Mouse (Mus musculus) intestine, embryonic 15.5 days (tissue): Measurements from ENCODE around the gene Dnaic1. TPM values are rescaled to one million over a fixed set of nuclear protein-coding genes. Genes with fewer than 3 reads are reported as not detected.

Experiments used
- ATAC-seq: fragments of 200-750 bp; cut with Nextera tagmentation; 2 replicates; pipeline ENCODE4 v1.8.0; 2017; ENCODE audit warnings: moderate TSS enrichment, moderate library complexity
- H3K27ac ChIP-seq: fragments of 300-500 bp; sonication (generic); 2 replicates; pipeline ENCODE4 v1.5.1; 2015; ENCODE audit warnings: mild to moderate bottlenecking, inconsistent platforms
- H3K27me3 ChIP-seq: fragments of 300-500 bp; sonication (generic); replicated peaks from 2 replicates; pipeline ENCODE4 v1.6.1; 2015; ENCODE audit warnings: inconsistent platforms
- H3K36me3 ChIP-seq: fragments of 300-500 bp; sonication (generic); 2 replicates; pipeline ENCODE4 v1.6.1; 2015; ENCODE audit warnings: inconsistent platforms
- H3K4me1 ChIP-seq: fragments of 300-500 bp; sonication (generic); replicated peaks from 2 replicates; pipeline ENCODE4 v1.6.1; 2015; ENCODE audit warnings: inconsistent platforms
- H3K4me2 ChIP-seq: fragments of 300-500 bp; sonication (generic); replicated peaks from 2 replicates; pipeline ENCODE4 v1.6.1; 2015; ENCODE audit warnings: mild to moderate bottlenecking, inconsistent platforms
- H3K4me3 ChIP-seq: fragments of 300-500 bp; sonication (generic); replicated peaks from 2 replicates; pipeline ENCODE4 v1.5.1; 2015; ENCODE audit warnings: inconsistent platforms
- H3K9ac ChIP-seq: fragments of 300-500 bp; sonication (generic); 2 replicates; pipeline ENCODE4 v1.6.1; 2015; ENCODE audit warnings: inconsistent platforms
- H3K9me3 ChIP-seq: fragments of 300-500 bp; sonication (generic); 2 replicates; pipeline ENCODE4 v1.6.1; 2016; ENCODE audit warnings: inconsistent platforms
- WGBS: fragments of 180-500 bp; shearing (Covaris S2); methylation state at CpG from one replicate; pipeline ENCODE4 v1.1.7; 2015; 5-methylcytosine and 5-hydroxymethylcytosine counted together
- polyA plus RNA-seq: library from polyadenylated mRNA; unstranded; fragments of >200 nt; fragmentation: Nextera tagmentation; extraction: Ambion mirVana; gene quantifications from 2 replicates; pipeline ENCODE4 v1.2.1, GENCODE M21; 2015

Gene Dnaic1
- polyA plus RNA-seq = 5.6 and 5.8 TPM in 2 replicates

DNA sequence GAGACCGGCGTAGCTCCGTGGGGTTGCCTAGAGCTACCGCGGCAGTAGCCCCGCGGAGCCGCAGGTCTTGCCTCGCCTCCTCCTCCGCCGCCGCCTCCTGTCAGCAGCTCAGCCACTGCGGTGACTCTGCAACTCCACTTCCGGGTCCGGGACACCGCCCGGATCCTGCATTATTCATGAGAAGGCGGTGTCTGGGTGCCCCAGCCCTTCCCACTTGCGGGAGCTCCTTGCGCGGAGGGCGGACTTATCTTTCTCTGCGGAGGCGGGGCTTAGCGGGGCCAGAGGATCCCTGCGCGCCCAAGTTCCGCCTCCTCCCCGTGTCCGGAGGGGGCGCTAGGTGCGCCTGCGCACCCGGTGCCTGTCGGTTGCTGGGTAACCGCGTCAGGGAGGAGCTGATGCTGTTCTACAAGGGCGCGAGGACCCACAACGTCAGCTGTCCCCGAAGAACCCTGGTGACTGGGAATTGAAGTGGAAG is at the start of gene Dnaic1, which contains the start of gene Fam219a:
Gene Dnaic1 (plus strand): TSS at position 365 of the 475 bp plus-strand sequence.
Gene Fam219a (minus strand): TSS at position 128 of the 475 bp plus-strand sequence.
- peaks cover 11% of the 10 kb centered on the region for H3K27me3 ChIP-seq
- peak within 1 kb of the TSS; percentile 56 for H3K27ac ChIP-seq
- H3K4me1 ChIP-seq = peaks cover 13% of the 10 kb centered on the region
- no peaks in the 10 kb centered on the region for H3K9me3 ChIP-seq
- WGBS = under 1% methylated on average over 41 of the region's 41 CpGs
- H3K36me3 ChIP-seq = no peaks in the 10 kb centered on the region
- peak within 1 kb of the TSS; percentile 71 for H3K9ac ChIP-seq
- peak within 1 kb of the TSS; percentile 96 for H3K4me2 ChIP-seq
- H3K4me3 ChIP-seq = peak within 1 kb of the TSS; percentile 80
- ATAC-seq = peak; percentile 99

DNA sequence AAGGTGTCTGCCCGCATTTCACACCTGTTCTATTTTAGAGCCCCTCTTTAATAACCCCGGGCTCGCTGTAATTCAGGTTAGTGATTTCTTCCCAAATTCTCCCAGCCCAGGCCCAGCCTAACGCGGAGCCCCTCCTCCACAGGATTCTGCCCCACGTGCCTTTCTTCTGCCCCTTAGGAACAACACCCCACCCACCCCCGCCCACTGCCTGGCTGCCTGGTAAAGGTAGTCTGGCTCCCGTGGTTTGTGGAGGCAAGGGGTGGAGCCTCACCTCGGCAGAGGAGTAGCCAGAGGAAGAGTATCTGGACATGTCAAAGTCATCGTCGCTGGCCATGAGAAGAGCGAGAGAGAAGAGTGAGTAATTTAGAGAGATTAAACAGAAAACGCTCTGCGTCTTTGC is 48.9 kb upstream of the Dnaic1 start:
- H3K4me1 ChIP-seq = peaks cover 6% of the 10 kb centered on the region; the same call in 1 of the 2 replicates
- H3K27me3 ChIP-seq = no peaks in the 10 kb centered on the region
- H3K9ac ChIP-seq = no peak overlapping the region
- WGBS = 28% methylated on average over 14 of the region's 14 CpGs
- no peaks in the 10 kb centered on the region for H3K36me3 ChIP-seq
- no peak overlapping the region for H3K4me2 ChIP-seq
- H3K9me3 ChIP-seq = no peaks in the 10 kb centered on the region
- ATAC-seq = no peak
- H3K27ac ChIP-seq = no peak overlapping the region
- H3K4me3 ChIP-seq = no peak overlapping the region

DNA sequence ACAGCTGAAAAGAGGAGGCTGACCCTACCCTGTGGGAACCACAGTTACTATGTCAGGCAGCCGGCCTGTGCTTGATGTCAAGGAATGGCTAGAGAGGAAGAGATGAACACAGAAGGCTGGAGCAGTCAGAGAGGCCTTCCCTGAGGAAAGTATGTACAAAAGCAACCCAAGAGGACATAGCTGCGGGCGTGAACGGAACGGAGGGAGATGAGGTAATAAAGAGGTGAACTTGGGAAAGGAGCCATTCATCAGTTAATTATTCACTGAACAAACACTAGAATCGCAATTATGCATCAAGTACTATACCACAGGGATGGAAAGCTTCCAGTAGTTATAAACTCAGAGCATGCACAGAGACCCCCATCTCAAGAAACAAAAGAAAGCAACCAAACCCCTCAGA is 47.4 kb upstream of the Dnaic1 start:
- ATAC-seq = peak; percentile 16; the same call in 1 of the 2 replicates
- 61% methylated on average over 6 of the region's 6 CpGs for WGBS
- Histone ChIP-seq H3K9me3 (no peaks in the 10 kb centered on the region), H3K4me3 (no peak overlapping the region), H3K4me2 (no peak overlapping the region), H3K27ac (no peak overlapping the region), H3K36me3 (no peaks in the 10 kb centered on the region), H3K27me3 (no peaks in the 10 kb centered on the region), H3K4me1 (peaks cover 6% of the 10 kb centered on the region; the same call in 1 of the 2 replicates), H3K9ac (no peak overlapping the region)

DNA sequence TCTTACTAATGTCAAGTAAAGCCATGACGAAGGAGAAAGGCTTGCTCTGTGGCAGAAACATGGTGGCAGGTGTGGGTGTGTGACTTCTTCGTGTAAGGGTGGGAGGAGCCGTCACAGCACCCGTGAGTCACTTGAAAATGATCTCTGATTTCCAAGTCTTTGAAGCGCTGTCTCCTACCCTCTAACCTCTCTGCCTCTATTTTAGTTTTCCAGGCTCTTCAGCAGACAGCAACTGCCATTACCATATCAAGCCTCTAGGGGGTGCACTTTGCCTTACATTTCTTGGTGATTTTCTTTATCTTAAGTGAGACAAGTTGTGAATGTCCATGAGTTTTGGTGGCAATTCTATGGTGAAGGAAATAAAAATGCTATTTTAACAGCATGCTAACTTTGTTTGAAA is 46.8 kb upstream of the Dnaic1 start:
- Histone ChIP-seq H3K9me3 (no peaks in the 10 kb centered on the region), H3K36me3 (no peaks in the 10 kb centered on the region)
- 52% methylated on average over 5 of the region's 5 CpGs for WGBS

DNA sequence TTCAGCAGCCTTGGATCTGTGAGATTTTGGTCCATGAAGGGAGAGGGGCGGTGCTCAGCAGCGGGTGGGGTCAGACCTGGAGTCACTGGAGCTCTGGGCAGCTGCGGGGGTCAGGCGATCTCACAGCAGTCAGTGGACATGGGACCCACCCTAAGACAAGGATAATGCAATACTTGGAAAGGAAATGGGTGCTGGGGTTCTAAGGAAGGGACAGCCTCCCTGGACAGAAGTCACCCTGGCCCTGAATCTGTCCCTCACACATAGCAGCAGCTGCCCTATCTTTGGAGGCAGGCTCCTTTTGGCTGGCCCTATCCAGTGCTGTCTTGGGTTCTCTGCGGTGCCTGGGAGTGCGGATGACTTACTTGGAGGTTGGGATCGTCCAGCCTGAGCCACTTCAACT is 45.7 kb upstream of the Dnaic1 start:
- no peak overlapping the region for H3K4me3 ChIP-seq
- H3K9ac ChIP-seq = no peak overlapping the region
- no peak overlapping the region for H3K4me2 ChIP-seq
- 84% methylated on average over 7 of the region's 7 CpGs for whole genome bisulfite sequencing
- no peaks in the 10 kb centered on the region for H3K36me3 ChIP-seq
- H3K9me3 ChIP-seq = no peaks in the 10 kb centered on the region
- H3K4me1 ChIP-seq = peaks cover 6% of the 10 kb centered on the region; the same call in 1 of the 2 replicates
- no peak overlapping the region for H3K27ac ChIP-seq
- no peak for ATAC-seq
- H3K27me3 ChIP-seq = no peaks in the 10 kb centered on the region

More for the DNA sequence above, 46.8 kb upstream of the Dnaic1 start:
- Histone ChIP-seq H3K4me3 (no peak overlapping the region), H3K9ac (no peak overlapping the region), H3K27me3 (no peaks in the 10 kb centered on the region), H3K27ac (no peak overlapping the region), H3K4me2 (no peak overlapping the region), H3K4me1 (peaks cover 6% of the 10 kb centered on the region; the same call in 1 of the 2 replicates)
- no peak for ATAC-seq

DNA sequence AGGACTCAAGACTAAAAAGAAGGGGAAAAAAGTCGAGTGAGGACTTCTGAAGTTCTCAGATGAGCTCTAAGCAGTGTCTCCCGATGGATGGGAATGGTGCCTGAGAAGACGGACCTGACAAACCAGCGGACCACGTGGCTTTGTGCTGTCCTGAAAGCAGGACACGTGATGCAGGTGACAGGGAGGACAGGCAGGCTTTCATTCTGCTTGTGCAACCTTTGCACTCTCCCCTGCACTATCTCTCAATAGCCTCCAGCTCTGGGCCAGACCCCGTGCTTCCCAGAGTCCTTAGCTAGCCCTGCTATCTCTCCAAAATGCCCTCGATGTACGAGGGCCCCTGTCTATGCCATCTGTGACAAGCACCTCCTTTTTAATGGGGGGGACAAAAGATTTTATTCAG is 44.7 kb upstream of the Dnaic1 start:
- H3K9me3 ChIP-seq = no peaks in the 10 kb centered on the region
- no peaks in the 10 kb centered on the region for H3K36me3 ChIP-seq
- H3K4me3 ChIP-seq = no peak overlapping the region
- 54% methylated on average over 9 of the region's 9 CpGs for WGBS
- no peak overlapping the region for H3K27ac ChIP-seq
- H3K27me3 ChIP-seq = no peaks in the 10 kb centered on the region
- peak; percentile 72 for ATAC-seq
- no peak overlapping the region for H3K9ac ChIP-seq
- H3K4me2 ChIP-seq = no peak overlapping the region
- peaks cover 3% of the 10 kb centered on the region; the same call in 1 of the 2 replicates for H3K4me1 ChIP-seq

DNA sequence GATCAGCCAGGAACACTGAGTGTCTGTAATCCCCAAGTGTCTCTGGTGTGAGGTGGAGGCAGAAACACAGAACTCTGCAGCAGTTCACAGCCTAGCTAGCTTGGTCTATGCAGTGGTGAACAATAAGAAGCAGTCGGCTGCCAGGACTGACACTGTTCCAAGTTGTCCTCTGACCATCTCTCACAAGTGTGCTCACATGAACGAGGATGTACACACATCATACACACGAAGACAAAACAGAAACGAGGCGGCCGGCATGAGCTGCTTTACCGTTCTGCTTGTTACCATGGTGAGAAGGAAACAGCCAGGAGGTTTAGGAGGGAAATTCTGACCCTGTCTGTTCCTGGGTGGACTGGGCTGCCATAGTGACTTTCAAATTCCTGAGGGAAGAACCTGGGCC is 43.0 kb upstream of the Dnaic1 start:
- ATAC-seq = no peak
- Histone ChIP-seq H3K4me3 (no peak overlapping the region), H3K27ac (no peak overlapping the region), H3K36me3 (no peaks in the 10 kb centered on the region), H3K9ac (no peak overlapping the region; the same call in 1 of the 2 replicates), H3K4me2 (no peak overlapping the region), H3K9me3 (no peaks in the 10 kb centered on the region), H3K4me1 (no peaks in the 10 kb centered on the region), H3K27me3 (no peaks in the 10 kb centered on the region)
- 62% methylated on average over 7 of the region's 7 CpGs for WGBS

DNA sequence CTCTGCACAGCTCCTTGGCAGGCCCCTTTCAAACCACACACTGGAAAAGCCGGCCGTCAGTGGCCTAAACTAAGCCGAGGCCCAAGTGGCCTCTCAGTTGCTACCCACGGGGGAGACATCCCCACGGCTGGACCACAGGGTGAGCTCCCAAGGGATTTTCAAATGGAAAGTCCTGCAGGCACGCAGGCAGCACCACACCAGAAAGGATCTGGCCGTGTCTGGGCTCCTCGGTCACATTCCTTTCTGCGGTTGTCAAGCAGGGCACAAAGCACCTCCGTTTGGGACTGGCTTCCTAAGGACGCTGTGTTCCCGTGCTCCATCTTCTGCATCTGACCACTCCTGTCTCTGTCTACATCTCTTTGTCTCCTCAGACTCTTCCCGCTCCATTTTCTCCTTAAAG is 42.5 kb upstream of the Dnaic1 start:
- no peaks in the 10 kb centered on the region for H3K4me1 ChIP-seq
- ATAC-seq = no peak
- no peak overlapping the region; the same call in 1 of the 2 replicates for H3K9ac ChIP-seq
- no peaks in the 10 kb centered on the region for H3K36me3 ChIP-seq
- WGBS = 51% methylated on average over 13 of the region's 13 CpGs
- H3K27ac ChIP-seq = no peak overlapping the region
- H3K27me3 ChIP-seq = no peaks in the 10 kb centered on the region
- no peak overlapping the region for H3K4me3 ChIP-seq
- no peak overlapping the region for H3K4me2 ChIP-seq
- H3K9me3 ChIP-seq = no peaks in the 10 kb centered on the region

DNA sequence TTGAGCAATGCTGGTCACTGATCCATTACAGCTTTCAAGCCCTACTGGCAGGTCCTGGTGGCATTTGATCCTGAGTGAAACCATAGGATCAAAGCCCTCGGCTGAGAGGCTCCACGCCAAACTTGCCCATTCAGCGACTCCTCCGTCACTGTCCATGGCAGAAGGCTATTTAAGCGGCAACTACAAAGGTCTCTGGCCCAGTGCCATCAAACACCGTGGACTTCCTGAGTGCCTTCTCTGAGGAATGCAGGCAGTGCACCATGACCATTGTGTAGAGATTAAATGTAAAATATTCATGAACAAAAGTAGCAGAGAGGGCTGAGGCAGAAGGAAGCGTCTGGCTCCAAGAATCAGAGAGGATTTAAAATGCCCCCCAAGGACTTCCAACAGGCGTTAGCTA is 41.6 kb upstream of the Dnaic1 start:
- no peak overlapping the region for H3K9ac ChIP-seq
- H3K4me3 ChIP-seq = no peak overlapping the region
- H3K27ac ChIP-seq = no peak overlapping the region
- no peak for ATAC-seq
- no peaks in the 10 kb centered on the region for H3K27me3 ChIP-seq
- H3K36me3 ChIP-seq = no peaks in the 10 kb centered on the region
- H3K4me2 ChIP-seq = no peak overlapping the region
- 37% methylated on average over 8 of the region's 8 CpGs for WGBS
- H3K9me3 ChIP-seq = no peaks in the 10 kb centered on the region
- no peaks in the 10 kb centered on the region for H3K4me1 ChIP-seq

DNA sequence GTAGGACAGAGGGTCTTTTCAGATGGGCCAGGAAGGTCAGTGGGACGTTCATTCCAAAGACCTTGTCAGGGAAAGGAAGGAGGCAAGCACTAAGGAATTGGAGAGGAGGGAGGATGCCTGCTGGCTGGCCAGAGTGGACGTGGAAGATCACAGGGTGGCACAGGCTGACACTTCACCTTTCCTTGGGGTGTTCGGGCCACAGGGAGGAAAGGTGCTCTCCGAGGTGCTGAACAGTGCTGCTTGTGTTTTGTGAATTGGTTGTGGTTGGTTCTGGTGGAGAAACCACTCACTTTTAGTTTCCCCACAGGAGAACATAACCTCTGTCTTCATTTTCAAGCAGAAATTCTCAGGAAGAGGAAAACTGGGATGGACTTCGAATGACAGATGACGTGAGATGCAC is 37.2 kb upstream of the Dnaic1 start:
- no peak overlapping the region for H3K27ac ChIP-seq
- H3K27me3 ChIP-seq = no peaks in the 10 kb centered on the region
- no peak overlapping the region for H3K4me3 ChIP-seq
- no peaks in the 10 kb centered on the region for H3K36me3 ChIP-seq
- H3K4me2 ChIP-seq = no peak overlapping the region
- no peaks in the 10 kb centered on the region for H3K4me1 ChIP-seq
- no peak overlapping the region for H3K9ac ChIP-seq
- no peak for ATAC-seq
- WGBS = 20% methylated on average over 6 of the region's 6 CpGs
- H3K9me3 ChIP-seq = no peaks in the 10 kb centered on the region

DNA sequence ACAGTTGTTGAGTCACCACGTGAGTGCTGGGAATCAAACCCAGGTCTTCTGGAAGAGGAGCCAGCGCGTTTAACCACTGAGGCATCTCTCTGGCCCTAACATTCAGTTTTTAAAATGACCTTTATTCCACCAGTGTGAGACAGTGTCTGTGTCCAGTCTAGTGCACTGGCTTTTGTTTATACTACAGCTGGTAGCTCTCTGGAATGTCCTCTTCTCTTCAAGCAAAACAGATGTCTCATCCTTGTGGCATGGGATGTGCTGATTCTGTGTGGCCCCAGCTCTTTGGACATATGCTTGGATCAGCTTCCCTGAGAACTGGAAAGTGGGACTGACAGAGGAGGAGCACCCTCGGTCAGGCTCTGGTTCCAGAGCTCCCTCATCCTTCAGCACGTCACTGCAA is 34.7 kb upstream of the Dnaic1 start:
- H3K9ac ChIP-seq = no peak overlapping the region
- no peak overlapping the region for H3K4me3 ChIP-seq
- WGBS = 72% methylated on average over 5 of the region's 5 CpGs
- no peaks in the 10 kb centered on the region for H3K4me1 ChIP-seq
- no peaks in the 10 kb centered on the region for H3K36me3 ChIP-seq
- no peak for ATAC-seq
- H3K27ac ChIP-seq = no peak overlapping the region
- H3K27me3 ChIP-seq = no peaks in the 10 kb centered on the region
- no peaks in the 10 kb centered on the region for H3K9me3 ChIP-seq
- H3K4me2 ChIP-seq = no peak overlapping the region

DNA sequence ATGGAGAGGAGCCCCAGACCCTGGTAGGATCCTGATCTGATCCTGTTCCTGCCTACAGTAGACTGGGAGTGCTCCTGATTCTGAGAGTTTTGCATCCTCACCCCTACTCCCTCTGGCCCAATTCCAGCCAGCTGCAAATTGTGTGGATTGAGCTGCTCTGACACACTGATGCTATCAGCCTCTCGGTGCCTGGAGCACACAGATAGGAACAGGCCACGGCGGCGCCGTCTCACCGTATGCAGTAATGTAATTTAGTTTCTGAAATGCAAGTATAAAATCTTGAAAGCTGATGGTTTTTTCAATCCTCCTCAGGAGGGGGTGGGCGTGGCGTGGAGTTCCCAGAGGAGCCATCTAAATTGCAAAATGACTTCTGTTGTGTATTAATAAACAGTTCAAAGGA is 27.4 kb upstream of the Dnaic1 start:
- no peaks in the 10 kb centered on the region for H3K27me3 ChIP-seq
- no peaks in the 10 kb centered on the region for H3K9me3 ChIP-seq
- ATAC-seq = no peak
- no peaks in the 10 kb centered on the region for H3K4me1 ChIP-seq
- H3K4me2 ChIP-seq = no peak overlapping the region
- WGBS = 85% methylated on average over 8 of the region's 8 CpGs
- no peak overlapping the region for H3K4me3 ChIP-seq
- no peaks in the 10 kb centered on the region for H3K36me3 ChIP-seq
- H3K27ac ChIP-seq = no peak overlapping the region
- H3K9ac ChIP-seq = no peak overlapping the region

DNA sequence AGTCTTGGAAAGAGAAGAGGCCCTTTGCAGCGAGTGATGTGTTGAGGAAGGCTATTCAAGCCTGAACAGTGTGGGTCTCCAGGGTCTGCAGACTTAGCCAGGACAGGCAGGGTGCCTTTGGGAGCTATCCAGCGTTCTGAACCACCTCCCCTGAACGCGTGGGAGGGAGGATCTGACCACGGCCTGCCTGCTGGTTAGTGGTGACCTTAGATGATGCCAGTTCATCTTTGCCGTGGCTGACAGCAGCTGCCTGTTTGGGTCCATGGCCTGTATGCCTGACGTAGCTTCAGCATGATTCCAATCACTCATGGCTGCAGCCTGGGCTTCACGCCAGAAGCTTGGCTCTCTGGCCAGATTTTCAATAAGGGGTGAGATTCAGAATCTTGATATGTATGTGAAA is 23.6 kb upstream of the Dnaic1 start:
- 13% methylated on average over 8 of the region's 8 CpGs for WGBS
- H3K27me3 ChIP-seq = no peaks in the 10 kb centered on the region
- no peak overlapping the region for H3K27ac ChIP-seq
- H3K4me3 ChIP-seq = no peak overlapping the region
- no peaks in the 10 kb centered on the region for H3K4me1 ChIP-seq
- H3K36me3 ChIP-seq = no peaks in the 10 kb centered on the region
- no peaks in the 10 kb centered on the region for H3K9me3 ChIP-seq
- no peak overlapping the region for H3K4me2 ChIP-seq
- no peak for ATAC-seq
- no peak overlapping the region for H3K9ac ChIP-seq
